ENCODE assay signal across 11 mouse cellular contexts in genomic region chr3:51636700-51637099, GRCm38 (mm10). TPM values are rescaled to one million over a fixed set of nuclear protein-coding genes. Genes with fewer than 3 reads are reported as not detected.
DNase-seq lines count a peak whose midpoint lies in the region; ATAC-seq lines count a peak whose summit lies in the region.
"Had no signal": no experiment of that assay in that cellular context is flagged by ENCODE, and none has a peak within 500 bp of the region (broad histone marks: within the 10 kb centered on the region; RNA-seq: fewer than 3 reads in every experiment).

No protein-coding gene starts in this region.

- H3K9ac ChIP-seq in heart, embryonic 13.5 days, result no peak overlapping the region
- H3K9ac ChIP-seq in liver, embryonic 16.5 days (ENCODE audit: low read depth, low read length), result no peak overlapping the region
- no peak overlapping the region for H3K9ac ChIP-seq in forebrain, embryonic 11.5 days (ENCODE audit: low read length)
- H3K9ac ChIP-seq: embryonic facial prominence, embryonic 15.5 days; hindbrain, embryonic 15.5 days; midbrain, embryonic 15.5 days had no signal

- H3K27ac ChIP-seq in heart, embryonic 13.5 days (replicated peaks), result no peak overlapping the region
- no peak overlapping the region for H3K27ac ChIP-seq in liver, embryonic 16.5 days (ENCODE audit: low read length)
- H3K27ac ChIP-seq in forebrain, embryonic 11.5 days (ENCODE audit: low read depth, low read length), result no peak overlapping the region
- H3K27ac ChIP-seq: embryonic facial prominence, embryonic 15.5 days; hindbrain, embryonic 15.5 days; midbrain, embryonic 15.5 days had no signal

- H3K27me3 ChIP-seq in heart, embryonic 13.5 days (replicated peaks), result no peaks in the 10 kb centered on the region
- no peaks in the 10 kb centered on the region for H3K27me3 ChIP-seq in liver, embryonic 16.5 days (ENCODE audit: control insufficient read depth, insufficient read depth, low read depth, low read length)
- H3K27me3 ChIP-seq in forebrain, embryonic 11.5 days (ENCODE audit: control insufficient read depth, insufficient read depth, low read length), result no peaks in the 10 kb centered on the region
- H3K27me3 ChIP-seq: embryonic facial prominence, embryonic 15.5 days; hindbrain, embryonic 15.5 days; midbrain, embryonic 15.5 days had no signal

- no peak for DNase-seq in heart, adult 9 months (ENCODE audit: low spot score in 2 of 2)
- DNase-seq in R1 (ENCODE audit: low read depth, low spot score), result peak; percentile 17
- peak; percentile 33 for DNase-seq in spleen, adult 12 weeks (ENCODE audit: low spot score)
- no peak for DNase-seq in right cerebral cortex, postnatal 25 days
- no peak for DNase-seq in layer of hippocampus, adult 9-10 months (ENCODE audit: low spot score)
- DNase-seq in forebrain, embryonic 11.5 days (ENCODE audit: low spot score), result no peak

- H3K4me2 ChIP-seq in heart, embryonic 13.5 days, result 0 out of 2 replicates have a peak overlapping the region, but pooled peaks have one; percentile 25
- peak overlapping the region; percentile 24 for H3K4me2 ChIP-seq in liver, embryonic 16.5 days (ENCODE audit: low read depth, low read length)
- H3K4me2 ChIP-seq in forebrain, embryonic 11.5 days (ENCODE audit: low read depth, low read length, severe bottlenecking), result no peak overlapping the region
- H3K4me2 ChIP-seq: embryonic facial prominence, embryonic 15.5 days; hindbrain, embryonic 15.5 days; midbrain, embryonic 15.5 days had no signal

- H3K4me1 ChIP-seq in heart, embryonic 13.5 days, result no peaks in the 10 kb centered on the region
- H3K4me1 ChIP-seq in liver, embryonic 16.5 days (ENCODE audit: control insufficient read depth, low read depth, low read length), result no peaks in the 10 kb centered on the region
- no peaks in the 10 kb centered on the region for H3K4me1 ChIP-seq in forebrain, embryonic 11.5 days (replicated peaks; ENCODE audit: control insufficient read depth, insufficient read depth, low read length)
- H3K4me1 ChIP-seq: embryonic facial prominence, embryonic 15.5 days had no signal

- no peaks in the 10 kb centered on the region for H3K36me3 ChIP-seq in heart, embryonic 13.5 days
- no peaks in the 10 kb centered on the region for H3K36me3 ChIP-seq in liver, embryonic 16.5 days (ENCODE audit: control insufficient read depth, insufficient read depth)
- H3K36me3 ChIP-seq in forebrain, embryonic 11.5 days (ENCODE audit: control insufficient read depth, insufficient read depth, low read length), result no peaks in the 10 kb centered on the region
- H3K36me3 ChIP-seq: embryonic facial prominence, embryonic 15.5 days; hindbrain, embryonic 15.5 days; midbrain, embryonic 15.5 days had no signal

- ATAC-seq in heart, embryonic 13.5 days (ENCODE audit: extremely low read depth, insufficient number of reproducible peaks, low FRiP score, low TSS enrichment), result no peak
- no peak; the same call in 1 of the 2 replicates for ATAC-seq in liver, embryonic 16.5 days (ENCODE audit: low read depth)
- ATAC-seq in forebrain, embryonic 11.5 days (replicated peaks; ENCODE audit: low FRiP score), result no peak
- ATAC-seq: midbrain, embryonic 15.5 days had no signal

- WGBS in heart, embryonic 13.5 days, result 76% methylated on average over 20 of the region's 20 CpGs
- 37% methylated on average over 20 of the region's 20 CpGs for WGBS in liver, embryonic 16.5 days (ENCODE audit: insufficient replicate concordance)
- WGBS in forebrain, embryonic 11.5 days, result 93% methylated on average over 20 of the region's 20 CpGs

- H3K4me3 ChIP-seq in heart, embryonic 13.5 days, result 0 out of 2 replicates have a peak overlapping the region, but pooled peaks have one; percentile 13
- peak overlapping the region; percentile 40 for H3K4me3 ChIP-seq in liver, embryonic 16.5 days (ENCODE audit: low read depth, low read length)
- no peak overlapping the region for H3K4me3 ChIP-seq in forebrain, embryonic 11.5 days (ENCODE audit: low read depth, low read length)
- H3K4me3 ChIP-seq: embryonic facial prominence, embryonic 15.5 days; hindbrain, embryonic 15.5 days; midbrain, embryonic 15.5 days had no signal

- peaks cover 4% of the 10 kb centered on the region; the same call in 1 of the 2 replicates for H3K9me3 ChIP-seq in heart, embryonic 13.5 days
- H3K9me3 ChIP-seq in liver, embryonic 16.5 days (replicated peaks; ENCODE audit: control insufficient read depth, low read length), result no peaks in the 10 kb centered on the region
- peaks cover 2% of the 10 kb centered on the region; the same call in 1 of the 2 replicates for H3K9me3 ChIP-seq in forebrain, embryonic 11.5 days (ENCODE audit: control insufficient read depth, low read length)
- H3K9me3 ChIP-seq: embryonic facial prominence, embryonic 15.5 days; hindbrain, embryonic 15.5 days; midbrain, embryonic 15.5 days had no signal

RNA-seq across cellular contexts. Expression of gene Mgst2, which starts 23.5 kb away (rescaled TPM):
- polyA plus RNA-seq in heart, embryonic 13.5 days (2015; fragmentation: Nextera tagmentation; extraction: Ambion mirVana), result 2.4 and 3.8 TPM in 2 replicates
- polyA plus RNA-seq in liver, embryonic 16.5 days (2015; fragmentation: Nextera tagmentation; extraction: Ambion mirVana), result 27.6 and 28.4 TPM in 2 replicates
- 0.28 TPM in 1 of 2 replicates, not detected in the other for polyA plus RNA-seq in forebrain, embryonic 11.5 days (2014; fragmentation: Nextera tagmentation; extraction: Ambion mirVana)

Comparison
In these comparisons a context has a peak if more than half of its experiments do, and no peak if none do; other contexts are left out.
1. DNase-seq: peak in R1 (single experiment) and spleen, adult 12 weeks (single experiment); none in heart, adult 9 months (0 of 2), right cerebral cortex, postnatal 25 days (single experiment), layer of hippocampus, adult 9-10 months (single experiment) and forebrain, embryonic 11.5 days (single experiment).